Mouse (Mus musculus) forebrain, postnatal 0 days (tissue): ENCODE measurements around the gene Fam172a. TPM values are rescaled to one million over a fixed set of nuclear protein-coding genes. Genes with fewer than 3 reads are reported as not detected.

Experiments used
- ATAC-seq: fragments of 200-750 bp; cut with Nextera tagmentation; 2 replicates; pipeline ENCODE4 v1.8.0; 2017; ENCODE audit warnings: mild to moderate bottlenecking, moderate library complexity
- DNase-seq: peaks from one replicate; pipeline ENCODE4 v3.0.0-alpha.2; 2015
- H3K27ac ChIP-seq: fragments of 300-500 bp; sonication (generic); 2 replicates; pipeline ENCODE4 v1.5.1; 2014; ENCODE audit warnings: low read depth, mild to moderate bottlenecking, antibody characterized with exemption, low read length, moderate library complexity, mixed read lengths
- H3K27me3 ChIP-seq: fragments of 300-500 bp; sonication (generic); 2 replicates; pipeline ENCODE4 v1.6.1; 2014; ENCODE audit warnings: mild to moderate bottlenecking, low read length, mixed read lengths; ENCODE audit not compliant: insufficient read depth
- H3K36me3 ChIP-seq: fragments of 300-500 bp; sonication (generic); 2 replicates; pipeline ENCODE4 v1.6.1; 2014; ENCODE audit warnings: mild to moderate bottlenecking, moderate library complexity; ENCODE audit not compliant: insufficient read depth
- H3K4me1 ChIP-seq: fragments of 300-500 bp; sonication (generic); 2 replicates; pipeline ENCODE4 v1.6.1; 2014; ENCODE audit warnings: antibody characterized with exemption; ENCODE audit not compliant: insufficient read depth
- H3K4me2 ChIP-seq: fragments of 300-500 bp; sonication (generic); 2 replicates; pipeline ENCODE4 v1.6.1; 2014; ENCODE audit warnings: low read depth, mild to moderate bottlenecking, moderate library complexity
- H3K4me3 ChIP-seq: fragments of 300-500 bp; sonication (generic); 2 replicates; pipeline ENCODE4 v1.5.1; 2014; ENCODE audit warnings: low read depth, low read length, mixed read lengths
- H3K9ac ChIP-seq: fragments of 300-500 bp; sonication (generic); 2 replicates; pipeline ENCODE4 v1.6.1; 2014; ENCODE audit warnings: mild to moderate bottlenecking
- H3K9me3 ChIP-seq: fragments of 300-500 bp; sonication (generic); 2 replicates; pipeline ENCODE4 v1.6.1; 2016; ENCODE audit warnings: low read length
- CTCF ChIP-seq: sonication (generic); IDR thresholded peaks from 2 replicates; pipeline ENCODE4 v1.5.1; 2016; ENCODE audit warnings: antibody characterized with exemption, control low read depth, low read depth
- WGBS: fragments of 180-500 bp; shearing (Covaris S2); extraction: QIAGEN DNeasy Blood & Tissue Kit; methylation state at CpG from one replicate; pipeline ENCODE4 v1.1.7; 2014; 5-methylcytosine and 5-hydroxymethylcytosine counted together
- polyA plus RNA-seq: library from polyadenylated mRNA; unstranded; fragments of >200 nt; fragmentation: Nextera tagmentation; extraction: Ambion mirVana; gene quantifications from 2 replicates; pipeline ENCODE4 v1.2.1, GENCODE M21; 2015
- total RNA-seq: library from RNA; depleted of rRNA; stranded (reverse); fragments of >200 nt; gene quantifications from 2 replicates; pipeline ENCODE4 v1.2.3, GENCODE M21; 2014

Gene Fam172a
- total and polyA plus RNA-seq, 2 experiments from 2014 or later: 38.6 to 51.7 TPM

DNA sequence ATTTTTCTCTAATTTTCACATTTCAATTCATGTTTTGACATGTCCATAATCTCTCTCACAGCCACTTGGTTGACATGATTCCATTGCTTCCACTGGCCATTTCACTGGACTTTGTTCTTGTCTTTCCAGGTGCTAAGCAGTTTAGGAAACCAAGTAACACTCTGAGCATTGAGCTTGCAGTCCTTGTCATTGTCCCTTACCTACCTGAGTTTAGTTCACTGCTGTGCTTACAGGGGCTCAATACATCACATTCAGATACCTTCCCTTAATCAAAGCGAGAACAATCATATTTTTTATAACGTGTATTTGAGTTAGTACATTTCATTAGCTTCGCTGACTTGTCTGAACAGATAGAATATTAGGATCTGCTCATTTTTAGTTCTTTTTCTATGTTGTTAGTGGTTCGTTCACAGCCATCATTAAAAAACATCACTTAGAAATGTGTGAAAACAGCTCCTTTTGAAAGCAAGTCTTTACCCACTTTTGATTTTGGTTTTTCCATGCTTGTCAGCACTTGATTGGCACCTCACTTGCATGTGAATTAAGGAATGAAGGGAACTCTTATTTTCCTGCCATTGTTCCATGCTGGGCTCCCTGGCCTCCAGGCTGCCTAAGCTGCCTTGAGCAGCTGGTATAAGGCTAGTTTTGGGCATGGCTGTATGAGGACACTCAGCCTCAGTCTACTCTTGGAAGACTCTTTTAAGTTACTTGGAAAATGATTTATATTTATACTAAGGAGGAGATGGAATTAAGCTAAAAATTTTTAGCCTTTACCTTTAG is 257.9 kb downstream of the Fam172a start:
- Histone ChIP-seq H3K27ac (no peak overlapping the region), H3K9me3 (no peaks in the 10 kb centered on the region), H3K36me3 (no peaks in the 10 kb centered on the region), H3K9ac (no peak overlapping the region), H3K4me2 (no peak overlapping the region), H3K27me3 (no peaks in the 10 kb centered on the region), H3K4me1 (no peaks in the 10 kb centered on the region), H3K4me3 (no peak overlapping the region)
- 28% methylated on average over 4 of the region's 4 CpGs for WGBS
- DNase-seq (peak; percentile 31), ATAC-seq (peak; percentile 77)
- TF ChIP-seq CTCF: no peak

- no peak for DNase-seq
- Histone ChIP-seq H3K27ac (no peak overlapping the region), H3K4me3 (no peak overlapping the region), H3K9ac (no peak overlapping the region), H3K4me2 (no peak overlapping the region), H3K27me3 (no peaks in the 10 kb centered on the region), H3K9me3 (no peaks in the 10 kb centered on the region), H3K4me1 (no peaks in the 10 kb centered on the region), H3K36me3 (no peaks in the 10 kb centered on the region)
- ATAC-seq: no peak
- WGBS: 74% methylated on average over 3 of the region's 3 CpGs
- no peak for TF ChIP-seq CTCF
These were observed 274.4 kb downstream of the Fam172a start for GRCm38 (mm10) chr13:77976248-77976647.

- no peaks in the 10 kb centered on the region for H3K36me3 ChIP-seq
- no peaks in the 10 kb centered on the region for H3K9me3 ChIP-seq
- 81% methylated on average over 1 of the region's 1 CpGs for WGBS
- H3K4me3 ChIP-seq: no peak overlapping the region
- no peaks in the 10 kb centered on the region for H3K27me3 ChIP-seq
- no peak overlapping the region for H3K4me2 ChIP-seq
- no peak for DNase-seq
- no peak overlapping the region for H3K9ac ChIP-seq
- no peak for ATAC-seq
- TF ChIP-seq CTCF: no peak
- no peaks in the 10 kb centered on the region for H3K4me1 ChIP-seq
- no peak overlapping the region for H3K27ac ChIP-seq
These were observed 275.3 kb downstream of the Fam172a start for GRCm38 (mm10) chr13:77977121-77977520.

- ATAC-seq (peak; percentile 79), DNase-seq (peak; percentile 82)
- no peak overlapping the region for H3K4me2 ChIP-seq
- no peaks in the 10 kb centered on the region for H3K36me3 ChIP-seq
- WGBS: 17% methylated on average over 5 of the region's 5 CpGs
- H3K9me3 ChIP-seq: no peaks in the 10 kb centered on the region
- peak; percentile 75 for TF ChIP-seq CTCF
- no peak overlapping the region for H3K4me3 ChIP-seq
- H3K27me3 ChIP-seq: no peaks in the 10 kb centered on the region
- no peak overlapping the region for H3K27ac ChIP-seq
- no peak overlapping the region for H3K9ac ChIP-seq
- H3K4me1 ChIP-seq: no peaks in the 10 kb centered on the region; the same call in 1 of the 2 replicates
These were observed 280.4 kb downstream of the Fam172a start for GRCm38 (mm10) chr13:77982105-77982851.

- no peak for DNase-seq
- no peak overlapping the region for H3K4me2 ChIP-seq
- H3K9me3 ChIP-seq: no peaks in the 10 kb centered on the region
- H3K36me3 ChIP-seq: no peaks in the 10 kb centered on the region
- no peak overlapping the region for H3K4me3 ChIP-seq
- no peaks in the 10 kb centered on the region for H3K27me3 ChIP-seq
- WGBS: 33% methylated on average over 2 of the region's 2 CpGs
- H3K9ac ChIP-seq: no peak overlapping the region
- H3K27ac ChIP-seq: no peak overlapping the region
- H3K4me1 ChIP-seq: no peaks in the 10 kb centered on the region; the same call in 1 of the 2 replicates
- no peak for TF ChIP-seq CTCF
- peak; percentile 23; the same call in 1 of the 2 replicates for ATAC-seq
These were observed 281.0 kb downstream of the Fam172a start for GRCm38 (mm10) chr13:77982852-77983202.

GRCm38 (mm10) chr13:77991189-77991886 is 289.5 kb downstream of the Fam172a start:
- no peak overlapping the region for H3K4me2 ChIP-seq
- 60% methylated on average over 5 of the region's 5 CpGs for WGBS
- no peak for ATAC-seq
- H3K27me3 ChIP-seq: no peaks in the 10 kb centered on the region
- H3K27ac ChIP-seq: peak overlapping the region; percentile 9; the same call in 1 of the 2 replicates
- DNase-seq: no peak
- TF ChIP-seq CTCF: no peak
- H3K36me3 ChIP-seq: no peaks in the 10 kb centered on the region
- H3K9ac ChIP-seq: no peak overlapping the region
- H3K4me1 ChIP-seq: no peaks in the 10 kb centered on the region
- no peaks in the 10 kb centered on the region for H3K9me3 ChIP-seq
- H3K4me3 ChIP-seq: no peak overlapping the region
